Comparison of ENCODE assay signal across 13 mouse cellular contexts in genomic region chr7:139402721-139403120, GRCm38 (mm10). TPM values are rescaled to one million over a fixed set of nuclear protein-coding genes. Genes with fewer than 3 reads are reported as not detected.
DNase-seq lines count a peak whose midpoint lies in the region; ATAC-seq lines count a peak whose summit lies in the region.
"Had no signal": no experiment of that assay in that cellular context is flagged by ENCODE, and none has a peak within 500 bp of the region (broad histone marks: within the 10 kb centered on the region; RNA-seq: fewer than 3 reads in every experiment).

No protein-coding gene starts in this region.

- ATAC-seq in hematopoietic stem cell, adult 5-6 weeks (replicated peaks in 1 of 2; ENCODE audit: insufficient read depth in 1 of 2, low FRiP score in 2 of 2, low TSS enrichment in 1 of 2, low read depth in 1 of 2, poor library complexity in 2 of 2, severe bottlenecking in 2 of 2), result peak; percentile 20 to 51; a peak in 2 of 4 replicates
- peak; percentile 62 for ATAC-seq in neutrophil, adult 5-6 weeks (ENCODE audit: extremely low read depth, insufficient number of reproducible peaks, low FRiP score, poor library complexity, severe bottlenecking)
- no peak for ATAC-seq in activated CD4-positive, CD25-positive, alpha-beta regulatory T cell, adult 4 months
- ATAC-seq: inflammation-experienced regulatory T-cells, adult 6 months; midbrain, embryonic 15.5 days had no signal

- intact Hi-C loops in heart, postnatal 25 days (cut with DNase I), result no loop called here

- DNase-seq in heart, adult 11 months, result peak; percentile 90
- no peak for DNase-seq in heart, postnatal 25 days (ENCODE audit: low spot score)
- peak; percentile 27 for DNase-seq in spleen, adult 12 weeks (ENCODE audit: low spot score)
- DNase-seq in spleen, adult 18-20 months, result no peak
- no peak for DNase-seq in cerebellum, postnatal 10 days
- DNase-seq: adrenal gland, postnatal 14 days; cerebellum, postnatal 36 days; gastrocnemius, postnatal 14 days had no signal

RNA-seq across cellular contexts. Expression of gene Inpp5a, which starts 13.8 kb away (rescaled TPM):
- 100 to 1,000 TPM; 292 to 306 TPM for total RNA-seq in heart, postnatal 25 days (2021)
- 5.6 and 16.6 TPM in 2 replicates for total RNA-seq in hematopoietic stem cell, adult 5-6 weeks (2017)
- 38.1 and 41.7 TPM in 2 replicates for total RNA-seq in neutrophil, adult 5-6 weeks (2017)
- 1 to 10 TPM; 4.8 to 6.5 TPM for polyA plus RNA-seq in activated CD4-positive, CD25-positive, alpha-beta regulatory T cell, adult 4 months (2017; shearing (Covaris generic))

Comparison
In these comparisons a context has a peak if more than half of its experiments do, and no peak if none do; other contexts are left out.
1. DNase-seq: peak in heart, adult 11 months (single experiment) and spleen, adult 12 weeks (single experiment); none in heart, postnatal 25 days (single experiment), spleen, adult 18-20 months (0 of 2) and cerebellum, postnatal 10 days (0 of 2).